Mouse (Mus musculus) lung, adult 10 weeks (tissue): ENCODE results near the gene Olfr401. TPM values are rescaled to one million over a fixed set of nuclear protein-coding genes. Genes with fewer than 3 reads are reported as not detected.

ENCODE experiments used
- polyA plus RNA-seq: library from polyadenylated mRNA; stranded (reverse); fragments of 350-450 nt; fragmentation: Illumina TruSeq; extraction: RNeasy Lipid Tissue Mini Kit (QIAGEN cat#74804); gene quantifications from one replicate; pipeline ENCODE4 v1.2.3, GENCODE M21; 2014; ENCODE audit warnings: low read depth, low replicate concordance; ENCODE audit not compliant: insufficient read depth

Olfr401 gene
- polyA plus RNA-seq: not detected

DNA sequence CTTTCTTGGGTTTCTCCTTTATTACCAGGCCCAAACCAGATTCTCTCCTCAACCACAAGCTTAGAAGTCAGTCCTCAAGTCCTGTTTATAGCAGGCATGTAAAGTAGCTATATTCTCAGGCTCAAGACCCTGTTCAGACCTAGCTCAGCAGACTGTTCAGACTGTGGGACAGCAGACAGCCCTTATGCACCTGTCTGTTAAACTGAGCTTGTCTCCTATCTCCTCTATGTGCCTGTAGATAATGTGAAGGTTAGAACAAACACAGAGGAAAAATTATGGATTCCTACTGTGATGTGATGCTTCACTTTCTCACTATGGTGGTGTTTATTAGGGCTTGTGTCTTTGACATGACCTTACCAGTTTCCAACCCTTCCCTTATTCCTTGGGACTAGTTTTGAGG, at the start of gene Olfr401:
Gene Olfr401 (plus strand): TSS at position 301 of the 400 bp plus-strand sequence.

DNA sequence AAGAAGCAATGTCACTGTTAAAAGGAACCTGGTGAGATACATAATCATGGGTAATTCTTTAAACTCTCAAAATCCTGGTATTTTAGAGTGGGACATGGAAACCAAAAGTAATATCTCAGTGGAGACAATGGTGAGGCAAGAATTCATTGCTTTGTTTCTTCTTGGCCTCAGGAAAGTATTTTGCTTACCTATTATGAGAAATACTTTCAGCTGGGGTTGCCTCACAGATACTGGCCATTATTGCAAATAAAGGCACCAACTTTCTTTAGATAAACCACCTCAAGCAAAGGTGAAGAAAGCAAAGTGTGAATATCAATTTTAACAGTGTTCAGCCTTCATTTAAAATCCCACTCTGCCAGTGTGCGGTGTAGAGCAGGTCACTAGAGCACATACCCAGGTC, 43.9 kb upstream of the Olfr401 start, which contains the start of gene Zfp616:
Gene Zfp616 (plus strand): TSS at position 301 of the 400 bp plus-strand sequence.

GRCm38 (mm10) chr11:74153229-74153628, 39.7 kb downstream of the Olfr401 start, which contains the start of gene Olfr402:
TSS of gene Olfr402 (plus strand) at chr11:74153529.

Other genes starting within 250 kb of the Olfr401 start
- not detected for gene Olfr394, start 222.9 kb upstream of the Olfr401 start, polyA plus RNA-seq
- not detected for gene Olfr395, start 204.4 kb upstream of the Olfr401 start, polyA plus RNA-seq
- gene Olfr23, start 177.0 kb upstream of the Olfr401 start, polyA plus RNA-seq: not detected
- gene Olfr397, start 152.9 kb upstream of the Olfr401 start, polyA plus RNA-seq: not detected
- gene Olfr398, start 123.3 kb upstream of the Olfr401 start, polyA plus RNA-seq: not detected
- not detected for gene Olfr139, start 57.2 kb upstream of the Olfr401 start, polyA plus RNA-seq
- not detected for gene Olfr399, start 57.1 kb upstream of the Olfr401 start, polyA plus RNA-seq
- gene Zfp616, start 43.8 kb upstream of the Olfr401 start, polyA plus RNA-seq: not detected
- gene Olfr402, start 39.8 kb downstream of the Olfr401 start, polyA plus RNA-seq: not detected
- not detected for gene Olfr403, start 72.5 kb downstream of the Olfr401 start, polyA plus RNA-seq
- not detected for gene Olfr43, start 97.7 kb downstream of the Olfr401 start, polyA plus RNA-seq
- not detected for gene Olfr406, start 146.1 kb downstream of the Olfr401 start, polyA plus RNA-seq
- gene Olfr59, start 170.0 kb downstream of the Olfr401 start, polyA plus RNA-seq: not detected
- not detected for gene Olfr410, start 224.3 kb downstream of the Olfr401 start, polyA plus RNA-seq
- gene Olfr411, start 238.9 kb downstream of the Olfr401 start, polyA plus RNA-seq: not detected
- gene Olfr412, start 248.4 kb downstream of the Olfr401 start, polyA plus RNA-seq: not detected